Mouse (Mus musculus) neural tube, embryonic 14.5 days (tissue): ENCODE results near the gene Mtmr6. TPM values are rescaled to one million over a fixed set of nuclear protein-coding genes. Genes with fewer than 3 reads are reported as not detected.

ENCODE experiments used
- ATAC-seq: fragments of 200-750 bp; cut with Nextera tagmentation; 2 replicates; pipeline ENCODE4 v1.8.0; 2017; ENCODE audit warnings: low read depth, mild to moderate bottlenecking, moderate TSS enrichment, moderate library complexity
- H3K27ac ChIP-seq: fragments of 300-500 bp; sonication (generic); 2 replicates; pipeline ENCODE4 v1.5.1; 2014; ENCODE audit warnings: low read depth, mild to moderate bottlenecking, control low read depth, low read length, moderate library complexity, mixed read lengths
- H3K27me3 ChIP-seq: fragments of 300-500 bp; sonication (generic); 2 replicates; pipeline ENCODE4 v1.6.1; 2014; ENCODE audit warnings: low read length; ENCODE audit not compliant: control insufficient read depth, insufficient read depth
- H3K36me3 ChIP-seq: fragments of 300-500 bp; sonication (generic); 2 replicates; pipeline ENCODE4 v1.6.1; 2014; ENCODE audit warnings: low read length, mixed read lengths; ENCODE audit not compliant: control insufficient read depth, insufficient read depth
- H3K4me1 ChIP-seq: fragments of 300-500 bp; sonication (generic); 2 replicates; pipeline ENCODE4 v1.6.1; 2014; ENCODE audit warnings: low read length; ENCODE audit not compliant: control insufficient read depth, insufficient read depth
- H3K4me2 ChIP-seq: fragments of 300-500 bp; sonication (generic); 2 replicates; pipeline ENCODE4 v1.6.1; 2014; ENCODE audit warnings: mild to moderate bottlenecking, low read depth, low read length, control low read depth
- H3K4me3 ChIP-seq: fragments of 300-500 bp; sonication (generic); 2 replicates; pipeline ENCODE4 v1.5.1; 2014; ENCODE audit warnings: low read depth, low read length, control low read depth, mixed read lengths
- H3K9ac ChIP-seq: fragments of 300-500 bp; sonication (generic); replicated peaks from 2 replicates; pipeline ENCODE4 v1.6.1; 2014; ENCODE audit warnings: low read depth, mild to moderate bottlenecking, control low read depth, low read length, mixed read lengths
- H3K9me3 ChIP-seq: fragments of 300-500 bp; sonication (generic); 2 replicates; pipeline ENCODE4 v1.6.1; 2016; ENCODE audit warnings: low read length; ENCODE audit not compliant: control insufficient read depth
- WGBS: fragments of 180-500 bp; shearing (Covaris S2); extraction: QIAGEN DNeasy Blood & Tissue Kit; methylation state at CpG from one replicate; pipeline ENCODE4 v1.1.7; 2014; 5-methylcytosine and 5-hydroxymethylcytosine counted together
- polyA plus RNA-seq: library from polyadenylated mRNA; unstranded; fragments of >200 nt; fragmentation: Nextera tagmentation; extraction: Ambion mirVana; gene quantifications from 2 replicates; pipeline ENCODE4 v1.2.1, GENCODE M21; 2014

The Mtmr6 gene
- polyA plus RNA-seq, 1 experiment from 2014 or later, result 57.9 TPM

GRCm38 (mm10) chr14:60252004-60253000 lies 12.7 kb upstream of the Mtmr6 start:
- Histone ChIP-seq H3K4me2 (peak overlapping the region; percentile 78), H3K27ac (peak overlapping the region; percentile 93), H3K4me3 (peak overlapping the region; percentile 96), H3K36me3 (no peaks in the 10 kb centered on the region), H3K4me1 (peaks cover 18% of the 10 kb centered on the region; the same call in 1 of the 2 replicates), H3K27me3 (no peaks in the 10 kb centered on the region), H3K9ac (peak overlapping the region; percentile 72), H3K9me3 (no peaks in the 10 kb centered on the region)
- peak; percentile 23 for ATAC-seq
- WGBS, result 17% methylated on average over 15 of the region's 15 CpGs

DNA sequence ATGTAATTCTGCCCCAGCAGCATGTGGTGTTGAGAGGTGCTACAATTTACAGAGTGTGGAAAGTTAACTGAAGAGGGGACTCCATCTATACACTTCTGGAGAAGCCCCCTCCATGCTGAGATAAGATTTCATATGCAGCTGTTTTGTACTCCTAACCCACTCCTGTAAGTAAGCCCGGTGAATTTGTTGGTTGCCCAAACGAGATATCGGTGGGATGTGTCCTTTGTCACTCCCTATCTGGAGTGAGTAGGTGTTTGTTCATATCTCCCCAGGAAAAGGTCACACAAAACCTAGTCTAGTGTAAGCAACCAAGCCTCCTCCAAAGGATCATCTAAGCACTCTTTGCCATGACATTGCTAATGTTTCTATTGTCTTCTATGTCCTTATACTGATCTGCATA lies 11.6 kb upstream of the Mtmr6 start:
- 95% methylated on average over 3 of the region's 3 CpGs for WGBS

GRCm38 (mm10) chr14:60254774-60255173 lies 10.3 kb upstream of the Mtmr6 start:
- H3K4me3 ChIP-seq, result no peak overlapping the region
- no peak for ATAC-seq

More for the DNA sequence above, 11.6 kb upstream of the Mtmr6 start:
- no peak for ATAC-seq
- no peak overlapping the region for H3K4me3 ChIP-seq
- H3K36me3 ChIP-seq, result no peaks in the 10 kb centered on the region
- H3K9ac ChIP-seq, result no peak overlapping the region
- H3K27ac ChIP-seq, result no peak overlapping the region
- H3K4me2 ChIP-seq, result no peak overlapping the region
- H3K9me3 ChIP-seq, result no peaks in the 10 kb centered on the region
- H3K4me1 ChIP-seq, result peaks cover 18% of the 10 kb centered on the region; the same call in 1 of the 2 replicates
- H3K27me3 ChIP-seq, result no peaks in the 10 kb centered on the region

GRCm38 (mm10) chr14:60256356-60256755 lies 8.7 kb upstream of the Mtmr6 start:
- H3K27ac ChIP-seq, result no peak overlapping the region
- H3K4me2 ChIP-seq, result no peak overlapping the region
- H3K9ac ChIP-seq, result no peak overlapping the region
- H3K36me3 ChIP-seq, result no peaks in the 10 kb centered on the region
- no peak overlapping the region for H3K4me3 ChIP-seq
- 26% methylated on average over 3 of the region's 3 CpGs for WGBS
- H3K9me3 ChIP-seq, result no peaks in the 10 kb centered on the region
- peaks cover 4% of the 10 kb centered on the region; the same call in 1 of the 2 replicates for H3K4me1 ChIP-seq
- ATAC-seq, result no peak
- H3K27me3 ChIP-seq, result no peaks in the 10 kb centered on the region

More at GRCm38 (mm10) chr14:60254774-60255173, 10.3 kb upstream of the Mtmr6 start:
- peaks cover 9% of the 10 kb centered on the region; the same call in 1 of the 2 replicates for H3K4me1 ChIP-seq
- no peaks in the 10 kb centered on the region for H3K9me3 ChIP-seq
- no peaks in the 10 kb centered on the region for H3K36me3 ChIP-seq
- no peak overlapping the region for H3K27ac ChIP-seq
- H3K27me3 ChIP-seq, result no peaks in the 10 kb centered on the region
- H3K4me2 ChIP-seq, result no peak overlapping the region
- H3K9ac ChIP-seq, result no peak overlapping the region

GRCm38 (mm10) chr14:60257101-60257500 lies 7.9 kb upstream of the Mtmr6 start:
- Histone ChIP-seq H3K4me1 (peaks cover 4% of the 10 kb centered on the region; the same call in 1 of the 2 replicates), H3K36me3 (no peaks in the 10 kb centered on the region), H3K9ac (no peak overlapping the region), H3K4me2 (no peak overlapping the region), H3K27ac (no peak overlapping the region), H3K27me3 (no peaks in the 10 kb centered on the region), H3K9me3 (no peaks in the 10 kb centered on the region), H3K4me3 (no peak overlapping the region)
- 74% methylated on average over 4 of the region's 4 CpGs for WGBS
- ATAC-seq, result no peak

DNA sequence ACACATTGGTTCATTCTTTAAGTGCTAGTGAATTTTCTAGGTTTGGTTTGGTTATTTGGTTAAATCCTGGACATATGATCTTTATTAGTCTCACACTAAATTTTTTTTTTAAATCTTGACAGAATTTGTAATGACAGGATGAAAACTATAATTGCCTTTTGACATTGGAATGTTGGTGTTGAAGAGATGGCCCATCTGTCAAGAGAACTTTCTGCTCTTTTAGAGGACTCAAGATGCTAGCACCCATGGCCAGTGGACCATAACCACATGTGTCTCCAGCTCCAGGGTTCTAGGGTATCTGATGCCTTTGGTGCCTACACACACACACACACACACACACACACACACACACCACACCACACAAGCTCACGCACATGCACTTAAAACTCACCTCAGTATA lies 7.2 kb upstream of the Mtmr6 start:
- whole genome bisulfite sequencing, result 95% methylated on average over 1 of the region's 1 CpGs
- H3K36me3 ChIP-seq, result no peaks in the 10 kb centered on the region
- ATAC-seq, result no peak
- no peak overlapping the region for H3K4me2 ChIP-seq
- no peaks in the 10 kb centered on the region for H3K27me3 ChIP-seq
- H3K4me3 ChIP-seq, result no peak overlapping the region
- no peaks in the 10 kb centered on the region for H3K4me1 ChIP-seq
- H3K9ac ChIP-seq, result no peak overlapping the region
- H3K27ac ChIP-seq, result no peak overlapping the region
- no peaks in the 10 kb centered on the region for H3K9me3 ChIP-seq

- Histone ChIP-seq H3K9me3 (no peaks in the 10 kb centered on the region), H3K9ac (no peak overlapping the region), H3K27me3 (no peaks in the 10 kb centered on the region), H3K36me3 (no peaks in the 10 kb centered on the region), H3K4me3 (no peak overlapping the region), H3K27ac (no peak overlapping the region), H3K4me2 (no peak overlapping the region), H3K4me1 (peaks cover 8% of the 10 kb centered on the region)
- 82% methylated on average over 7 of the region's 7 CpGs for WGBS
- ATAC-seq, result no peak
These were observed 2.7 kb upstream of the Mtmr6 start for GRCm38 (mm10) chr14:60262316-60262715.

DNA sequence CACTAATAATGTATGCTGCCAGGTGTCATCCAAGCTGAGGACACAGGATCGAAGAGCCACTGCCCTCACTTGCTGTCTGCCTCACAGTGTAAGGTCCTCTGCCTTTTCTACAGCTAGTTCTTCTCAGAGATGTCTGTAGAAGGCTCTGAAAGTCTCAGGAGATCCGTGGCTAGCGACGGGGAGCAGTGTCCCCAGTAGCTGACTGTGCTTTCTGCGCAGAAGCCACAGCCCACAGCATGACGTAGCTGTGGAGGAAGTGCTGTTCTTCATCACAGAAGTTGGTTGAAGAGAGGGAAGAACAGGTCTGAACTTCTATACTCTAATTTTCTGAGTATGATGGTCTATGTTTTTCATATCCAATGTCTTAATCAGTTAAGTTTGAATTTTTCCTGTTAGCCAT lies 4.3 kb downstream of the Mtmr6 start:
- Histone ChIP-seq H3K36me3 (no peaks in the 10 kb centered on the region), H3K4me3 (no peak overlapping the region), H3K27me3 (no peaks in the 10 kb centered on the region), H3K4me2 (no peak overlapping the region), H3K9me3 (no peaks in the 10 kb centered on the region), H3K27ac (no peak overlapping the region), H3K4me1 (peaks cover 8% of the 10 kb centered on the region), H3K9ac (no peak overlapping the region)
- 87% methylated on average over 6 of the region's 6 CpGs for WGBS
- ATAC-seq, result no peak

DNA sequence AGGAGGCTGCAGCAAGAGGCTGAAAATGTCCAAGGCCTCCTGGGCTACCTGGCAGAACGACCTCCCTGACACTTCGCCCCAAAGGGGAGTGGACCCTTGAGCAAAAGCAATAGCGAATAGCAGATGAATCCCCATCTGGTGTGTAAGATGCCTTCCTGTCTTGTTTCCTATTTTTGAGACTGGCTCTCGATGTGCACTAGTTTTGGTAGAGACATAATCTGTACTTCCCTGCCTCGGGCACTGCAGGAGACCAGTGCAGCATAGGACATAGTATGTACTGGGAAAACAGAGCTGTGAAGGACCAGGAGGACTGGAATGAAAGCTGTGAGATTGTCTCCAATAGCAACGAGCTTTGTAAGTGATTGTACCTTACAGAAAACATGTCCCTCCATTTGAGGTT lies 8.3 kb downstream of the Mtmr6 start:
- ATAC-seq, result no peak
- WGBS, result 83% methylated on average over 6 of the region's 6 CpGs
- H3K4me2 ChIP-seq, result no peak overlapping the region
- H3K27ac ChIP-seq, result no peak overlapping the region
- H3K36me3 ChIP-seq, result no peaks in the 10 kb centered on the region
- H3K4me3 ChIP-seq, result no peak overlapping the region
- no peaks in the 10 kb centered on the region for H3K9me3 ChIP-seq
- no peaks in the 10 kb centered on the region for H3K4me1 ChIP-seq
- H3K9ac ChIP-seq, result no peak overlapping the region
- H3K27me3 ChIP-seq, result no peaks in the 10 kb centered on the region
